ENCODE assay signal across 18 mouse cellular contexts in genomic region chr3:141895096-141895495, GRCm38 (mm10).
DNase-seq lines count a peak whose midpoint lies in the region; ATAC-seq and TF ChIP-seq lines count a peak whose summit lies in the region.
"Had no signal": no experiment of that assay in that cellular context is flagged by ENCODE, and none has a peak within 500 bp of the region (broad histone marks: within the 10 kb centered on the region; RNA-seq: fewer than 3 reads in every experiment).

No protein-coding gene starts in this region.

- H3K4me2 ChIP-seq in forebrain, postnatal 0 days (ENCODE audit: low read depth), result no peak overlapping the region
- H3K4me2 ChIP-seq in hindbrain, embryonic 14.5 days (replicated peaks), result no peak overlapping the region
- H3K4me2 ChIP-seq: embryonic facial prominence, embryonic 15.5 days; liver, embryonic 13.5 days; neural tube, embryonic 12.5 days had no signal

- 0 out of 2 replicates have a peak overlapping the region, but pooled peaks have one; percentile 21 for H3K27ac ChIP-seq in forebrain, postnatal 0 days (ENCODE audit: low read depth, low read length)
- H3K27ac ChIP-seq in hindbrain, embryonic 14.5 days, result no peak overlapping the region
- H3K27ac ChIP-seq: embryonic facial prominence, embryonic 15.5 days; hindbrain, embryonic 10.5 days; liver, embryonic 13.5 days; neural tube, embryonic 12.5 days had no signal

- H3K4me1 ChIP-seq in forebrain, postnatal 0 days (ENCODE audit: insufficient read depth), result no peaks in the 10 kb centered on the region
- H3K4me1 ChIP-seq in hindbrain, embryonic 14.5 days (replicated peaks; ENCODE audit: control insufficient read depth, insufficient read depth, low read length), result no peaks in the 10 kb centered on the region
- H3K4me1 ChIP-seq: embryonic facial prominence, embryonic 15.5 days; liver, embryonic 13.5 days; neural tube, embryonic 12.5 days had no signal

- H3K36me3 ChIP-seq in forebrain, postnatal 0 days (ENCODE audit: insufficient read depth), result no peaks in the 10 kb centered on the region
- H3K36me3 ChIP-seq in hindbrain, embryonic 14.5 days (replicated peaks; ENCODE audit: control insufficient read depth, insufficient read depth), result no peaks in the 10 kb centered on the region
- H3K36me3 ChIP-seq: embryonic facial prominence, embryonic 15.5 days; liver, embryonic 13.5 days; neural tube, embryonic 12.5 days had no signal

- H3K27me3 ChIP-seq in forebrain, postnatal 0 days (ENCODE audit: insufficient read depth, low read length), result no peaks in the 10 kb centered on the region
- no peaks in the 10 kb centered on the region for H3K27me3 ChIP-seq in hindbrain, embryonic 14.5 days (ENCODE audit: control insufficient read depth, insufficient read depth, low read length)
- H3K27me3 ChIP-seq: embryonic facial prominence, embryonic 15.5 days; liver, embryonic 13.5 days; neural tube, embryonic 12.5 days had no signal

- DNase-seq in layer of hippocampus, postnatal 36 days, result peak; percentile 4 to 5
- no peak for DNase-seq in layer of hippocampus, adult 8-10 months (ENCODE audit: low spot score in 2 of 2)
- peak; percentile 22 for DNase-seq in right cerebral cortex, adult 18-20 months
- DNase-seq in right cerebral cortex, postnatal 4 days, result no peak
- DNase-seq in forebrain, postnatal 0 days, result peak; percentile 55
- DNase-seq in hindbrain, embryonic 14.5 days (ENCODE audit: low spot score), result no peak
- DNase-seq: cerebellum, postnatal 10 days; gastrocnemius, postnatal 25 days; kidney, adult 9 months; kidney, postnatal 4 days; liver, embryonic 13.5 days; lung, postnatal 36 days; thymus, adult 2 months had no signal

- peak; percentile 70 for ATAC-seq in forebrain, postnatal 0 days
- no peak for ATAC-seq in CD4-positive, CD25-positive, alpha-beta regulatory T cell, adult 4 months
- no peak for ATAC-seq in hindbrain, embryonic 14.5 days (ENCODE audit: low FRiP score)
- ATAC-seq: inflammation-experienced regulatory T-cells, adult 6 months had no signal

- 30% methylated on average over 5 of the region's 5 CpGs for WGBS in forebrain, postnatal 0 days
- 71% methylated on average over 5 of the region's 5 CpGs for WGBS in hindbrain, embryonic 14.5 days

- H3K9me3 ChIP-seq in forebrain, postnatal 0 days (ENCODE audit: low read length), result no peaks in the 10 kb centered on the region
- no peaks in the 10 kb centered on the region; the same call in 1 of the 2 replicates for H3K9me3 ChIP-seq in hindbrain, embryonic 14.5 days (ENCODE audit: control insufficient read depth, low read length)
- H3K9me3 ChIP-seq: embryonic facial prominence, embryonic 15.5 days; liver, embryonic 13.5 days; neural tube, embryonic 12.5 days had no signal

- H3K9ac ChIP-seq in forebrain, postnatal 0 days, result no peak overlapping the region
- H3K9ac ChIP-seq in hindbrain, embryonic 14.5 days, result no peak overlapping the region
- H3K9ac ChIP-seq: embryonic facial prominence, embryonic 15.5 days; liver, embryonic 13.5 days; neural tube, embryonic 12.5 days had no signal

- no peak overlapping the region for H3K4me3 ChIP-seq in forebrain, postnatal 0 days (ENCODE audit: low read depth, low read length)
- H3K4me3 ChIP-seq in hindbrain, embryonic 14.5 days (replicated peaks; ENCODE audit: low read length), result no peak overlapping the region
- H3K4me3 ChIP-seq: embryonic facial prominence, embryonic 15.5 days; hindbrain, embryonic 10.5 days; liver, embryonic 13.5 days; neural tube, embryonic 12.5 days had no signal

- no peak for TF ChIP-seq CTCF in forebrain, postnatal 0 days (IDR thresholded peaks at IDR 0.05; ENCODE audit: low read depth)

Comparison
In these comparisons a context has a peak if more than half of its experiments do, and no peak if none do; other contexts are left out.
1. DNase-seq: peak in layer of hippocampus, postnatal 36 days (2 of 2), right cerebral cortex, adult 18-20 months (single experiment) and forebrain, postnatal 0 days (single experiment); none in layer of hippocampus, adult 8-10 months (0 of 2), right cerebral cortex, postnatal 4 days (single experiment) and hindbrain, embryonic 14.5 days (single experiment).